Mouse (Mus musculus) lung, postnatal 10 days (tissue): Measurements from ENCODE around the gene Gna13.

ENCODE experiments used
- DNase-seq: peaks from one replicate; pipeline ENCODE4 v3.0.0; 2021

Gna13 gene

DNA sequence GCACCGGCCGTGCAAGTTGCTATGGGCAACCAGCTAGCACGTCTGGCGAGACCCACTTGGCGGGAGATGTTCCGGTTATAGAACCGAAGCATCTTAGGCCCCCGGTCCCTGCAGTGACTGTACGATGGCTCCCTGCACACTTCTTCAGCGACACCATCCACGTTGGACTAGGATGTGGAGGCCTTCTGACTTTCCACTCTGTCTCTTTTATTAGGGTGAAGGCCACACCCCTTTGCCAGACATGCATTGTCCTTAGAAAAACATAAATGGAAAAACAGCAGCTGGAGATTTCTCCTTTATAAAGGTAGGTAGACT lies 63.6 kb downstream of the Gna13 start:
- DNase-seq: no peak

DNA sequence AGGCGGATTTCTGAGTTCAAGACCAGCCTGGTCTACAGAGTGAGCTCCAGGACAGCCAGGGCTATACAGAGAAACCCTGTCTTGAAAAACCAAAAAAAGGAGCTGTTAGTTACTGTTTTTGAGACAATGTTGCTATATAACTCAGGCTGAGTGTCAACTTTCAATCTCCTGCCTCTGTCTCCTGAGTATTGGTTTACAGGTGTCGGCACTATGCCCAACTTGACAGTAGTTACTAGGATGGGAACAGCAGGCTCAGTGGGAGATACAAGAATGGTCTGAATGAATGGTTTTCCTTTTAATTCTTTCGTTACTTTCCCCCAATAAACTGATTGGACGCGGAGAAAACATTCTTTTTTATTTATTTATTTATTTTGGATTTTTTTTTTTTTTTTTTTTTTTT lies 64.7 kb downstream of the Gna13 start:
- no peak for DNase-seq

DNA sequence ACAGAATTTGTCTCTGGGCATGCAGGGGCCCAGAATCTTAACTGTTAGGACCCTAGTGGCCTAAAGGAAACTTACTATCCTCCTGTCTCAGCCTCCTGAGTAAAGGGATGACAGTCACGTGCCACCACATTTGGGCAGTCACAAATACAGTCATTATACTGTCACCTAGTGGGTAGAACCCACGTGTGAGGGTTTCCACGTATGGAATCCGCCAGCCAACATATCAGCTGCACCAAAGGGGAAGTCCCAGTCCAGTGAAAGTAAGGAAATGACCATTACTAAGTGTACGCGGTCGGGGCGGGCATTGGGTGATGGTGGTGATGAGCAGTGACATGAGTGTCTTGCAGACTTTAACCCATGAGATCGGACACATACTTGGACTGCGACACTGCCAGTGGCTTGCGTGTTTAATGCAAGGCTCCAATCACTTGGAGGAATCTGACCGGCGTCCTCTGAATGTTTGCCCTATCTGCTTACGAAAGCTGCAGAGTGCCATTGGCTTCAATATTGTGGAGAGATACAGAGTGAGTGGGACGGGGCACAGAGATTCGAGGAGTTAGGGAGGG lies 71.7 kb downstream of the Gna13 start:
- DNase-seq: no peak

DNA sequence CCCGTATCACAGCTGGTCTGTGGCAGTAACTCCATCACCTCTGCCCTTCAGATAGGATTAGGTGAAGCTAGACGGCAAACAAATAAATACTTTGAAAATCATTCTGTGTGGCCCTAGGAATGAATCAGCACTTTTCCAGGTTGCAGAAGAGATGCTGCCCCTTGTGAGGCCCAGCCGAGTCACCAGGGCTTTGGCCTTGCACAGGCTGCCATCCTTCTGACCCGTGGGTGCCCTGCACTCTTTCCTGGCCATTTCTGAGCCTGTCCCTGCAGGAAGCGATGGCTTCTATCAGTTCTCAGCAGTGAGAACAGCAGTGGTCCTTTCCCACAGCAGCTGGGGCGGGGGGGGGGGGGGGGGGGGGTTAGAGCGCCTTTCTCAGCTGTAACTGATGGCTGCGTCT lies 74.3 kb downstream of the Gna13 start:
- DNase-seq: no peak

DNA sequence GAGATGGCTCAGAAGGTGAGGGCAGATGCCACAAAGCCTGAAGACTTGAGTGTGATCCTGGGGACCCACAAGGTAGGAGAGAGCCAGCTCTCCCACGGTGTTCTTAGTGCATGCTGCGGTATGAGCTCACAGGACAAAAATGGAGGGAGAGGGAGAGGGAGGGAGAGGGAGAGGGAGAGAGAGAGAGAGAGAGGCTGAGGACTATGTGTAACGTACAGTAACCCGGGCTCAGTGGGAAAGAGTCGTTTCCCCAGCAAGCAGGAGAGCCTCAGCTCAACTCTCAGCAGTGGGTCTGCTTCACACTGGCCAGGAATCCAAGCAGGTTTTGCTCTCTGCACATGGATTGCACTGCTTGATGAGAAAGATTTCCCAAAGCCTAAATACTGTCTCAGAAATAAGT lies 76.6 kb downstream of the Gna13 start:
- DNase-seq: peak; percentile 11

DNA sequence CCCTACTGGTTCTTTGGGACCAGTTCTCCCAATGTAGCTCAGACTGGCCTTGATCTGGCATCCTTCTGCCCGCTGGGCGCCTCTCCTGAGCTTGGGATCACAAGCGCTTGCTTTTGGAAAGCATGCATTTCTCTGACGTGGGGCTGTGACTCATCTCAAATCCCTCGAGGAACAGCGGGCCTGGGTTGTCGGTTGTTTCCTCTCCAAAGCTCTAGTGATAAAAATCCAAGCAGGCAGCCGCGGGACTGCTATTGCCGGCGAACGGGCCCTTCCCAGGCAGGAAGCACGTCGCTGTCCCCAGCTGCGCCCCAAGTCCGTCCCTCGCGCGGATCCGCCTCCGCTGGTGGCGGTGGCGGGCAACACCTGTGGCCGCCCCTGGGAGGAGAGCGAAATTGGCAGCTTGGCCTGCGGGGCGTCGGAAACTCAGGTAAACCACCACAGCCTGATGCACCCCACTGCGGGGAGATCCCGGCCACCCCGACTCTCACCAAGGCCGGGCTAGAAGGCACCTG lies 77.3 kb downstream of the Gna13 start:
- DNase-seq: peak; percentile 88

DNA sequence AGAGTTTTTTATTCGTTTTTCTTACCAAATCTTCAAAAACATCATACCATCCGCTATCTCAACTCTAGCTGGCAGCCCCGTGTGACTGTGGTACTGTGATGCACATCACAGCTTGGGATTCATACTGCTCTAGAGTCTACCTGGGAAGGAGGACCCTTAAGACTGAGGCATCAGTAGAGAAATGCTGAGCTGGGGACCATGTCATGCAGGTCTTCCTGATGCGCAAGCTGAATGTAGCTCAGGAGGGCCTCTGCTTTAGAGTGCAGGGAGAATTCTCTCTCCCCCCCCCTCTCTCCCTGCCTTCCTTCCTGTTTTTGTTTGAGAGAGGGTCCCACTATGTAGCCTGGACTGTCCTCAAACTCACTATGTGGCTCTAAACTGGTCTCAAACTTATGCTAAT lies 78.0 kb downstream of the Gna13 start:
- no peak for DNase-seq

DNA sequence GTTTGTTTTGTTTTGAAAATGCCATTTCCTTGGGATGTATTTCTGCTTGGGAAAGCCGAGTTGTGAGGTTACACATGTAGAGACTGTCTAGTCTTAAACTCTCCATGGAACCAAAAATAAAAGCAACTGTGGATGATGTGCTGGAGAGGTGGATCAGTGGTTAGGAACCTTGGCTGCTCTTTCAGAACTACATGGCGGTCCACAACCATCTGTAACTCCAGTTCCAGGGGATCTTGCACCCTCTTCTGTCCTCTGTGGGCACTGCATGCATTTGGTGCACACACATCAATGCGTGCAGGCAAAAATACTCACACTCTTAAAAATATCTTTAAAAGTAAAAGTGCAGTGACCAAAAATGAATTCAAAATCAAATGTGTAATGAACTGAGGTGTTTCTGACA lies 78.5 kb downstream of the Gna13 start:
- peak; percentile 67 for DNase-seq

DNA sequence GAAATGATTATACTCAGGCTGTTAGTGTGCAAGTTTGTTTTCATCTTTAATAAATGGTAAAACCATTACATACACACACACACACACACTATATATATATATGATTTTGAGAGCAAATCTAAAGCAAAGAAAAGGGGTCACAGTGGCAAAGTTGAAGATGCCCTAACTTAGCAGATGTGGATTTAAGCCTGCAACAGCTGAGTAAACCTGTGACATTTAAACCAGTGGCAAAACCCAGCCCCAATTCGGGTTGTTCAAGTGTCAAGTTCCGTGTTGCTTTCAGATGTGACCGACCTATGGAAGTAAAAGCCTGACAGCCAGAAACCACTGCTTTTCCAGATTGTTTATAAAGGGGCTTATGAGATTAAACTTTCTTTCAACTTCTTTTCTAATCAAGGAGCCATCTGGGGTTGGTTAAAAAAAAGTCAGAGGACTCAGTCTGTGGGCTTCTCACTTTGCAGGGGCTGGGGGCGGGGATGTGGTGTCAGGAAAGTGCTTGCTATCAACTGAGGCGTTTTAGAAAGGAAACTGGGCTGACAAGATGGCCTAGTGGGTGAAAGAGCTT lies 79.6 kb downstream of the Gna13 start:
- DNase-seq: no peak

DNA sequence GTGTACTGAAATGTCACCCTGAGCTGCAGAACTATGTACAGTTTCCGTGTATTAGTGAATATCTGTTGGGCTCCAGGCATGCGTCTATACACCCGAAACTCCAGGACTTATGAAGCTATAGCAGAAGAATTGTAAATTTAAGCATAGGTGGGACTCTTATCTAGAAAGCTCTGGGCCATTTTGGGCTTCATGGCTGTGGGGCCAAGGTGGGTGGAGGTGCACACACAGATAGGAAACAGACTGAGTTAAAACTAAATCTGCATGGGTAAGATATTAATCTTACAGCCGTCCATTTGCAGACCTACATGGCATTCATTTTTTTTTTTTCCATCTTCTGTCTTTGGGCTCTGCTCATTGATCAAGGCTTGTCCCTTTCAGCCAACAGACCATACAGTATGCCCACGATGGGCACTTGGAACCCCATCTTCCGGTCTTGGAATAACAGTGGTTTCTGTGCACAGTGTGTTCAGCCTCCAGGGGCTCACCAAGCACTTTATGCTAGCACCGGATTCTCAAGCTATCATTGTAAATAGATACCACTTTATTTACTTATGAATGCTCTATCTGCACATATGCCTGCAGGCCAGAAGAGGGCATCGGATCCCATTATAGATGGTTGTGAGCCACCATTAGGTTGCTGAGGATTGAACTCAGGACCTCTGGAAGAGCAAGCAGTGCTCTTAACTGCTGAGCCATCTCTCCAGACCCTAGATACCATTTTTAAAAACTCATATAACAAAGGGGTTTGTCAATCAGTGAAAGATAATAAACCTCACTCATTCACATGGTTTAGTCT lies 81.0 kb downstream of the Gna13 start:
- no peak for DNase-seq

DNA sequence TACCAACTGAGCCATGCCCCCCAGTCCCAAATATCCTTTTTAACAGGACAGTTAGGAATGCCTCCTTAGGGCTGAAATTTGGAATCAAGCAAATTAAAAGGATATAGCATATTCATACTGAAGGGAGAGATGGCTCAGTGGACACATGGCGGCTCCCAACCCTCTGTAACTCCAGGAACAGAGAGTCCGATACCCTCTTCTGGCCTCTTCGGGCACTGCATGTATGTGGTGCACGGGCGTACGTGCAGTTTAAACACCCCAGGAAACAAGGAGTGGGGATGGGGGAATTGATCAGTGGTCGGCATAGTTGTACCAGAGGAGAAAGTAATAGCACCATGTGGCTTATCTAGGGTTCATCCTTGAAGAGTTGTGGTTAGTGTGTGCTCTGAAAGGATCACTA lies 82.0 kb downstream of the Gna13 start:
- peak; percentile 67 for DNase-seq

DNA sequence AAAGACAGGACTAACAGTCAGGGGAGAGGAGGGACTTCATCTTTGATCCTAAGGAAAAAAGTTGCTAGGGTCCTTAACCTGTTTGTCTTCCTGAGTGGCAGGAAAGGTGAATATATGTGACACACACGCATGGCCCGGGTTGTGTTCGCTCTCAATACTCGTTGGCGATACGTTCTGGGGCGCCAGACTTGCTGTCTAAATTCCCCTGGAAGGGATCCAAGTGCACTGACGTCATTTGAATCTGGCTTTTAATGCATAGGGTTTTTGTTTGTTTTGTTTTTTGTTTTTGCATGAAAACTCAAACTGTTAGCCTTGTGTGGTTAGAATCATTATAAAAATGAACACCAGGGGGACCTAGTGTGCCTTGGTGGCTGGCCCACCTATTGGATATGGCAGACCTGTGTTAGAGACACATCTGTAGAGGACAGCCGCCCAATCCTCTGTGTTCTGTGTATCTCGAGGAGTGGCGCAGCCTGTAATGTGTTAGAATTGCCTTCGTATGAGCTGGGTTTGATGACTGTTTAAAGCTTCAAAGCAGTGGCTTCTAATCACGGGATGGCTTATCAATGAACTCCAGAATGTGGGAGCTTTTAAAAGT lies 82.9 kb downstream of the Gna13 start:
- peak; percentile 53 for DNase-seq
